Mouse (Mus musculus): Measurements from ENCODE around the gene Rasal1. TPM values are rescaled to one million over a fixed set of nuclear protein-coding genes. Genes with fewer than 3 reads are reported as not detected.

The Rasal1 gene
- polyA plus RNA-seq, 1 experiment from 2014 or later: not detected

DNA sequence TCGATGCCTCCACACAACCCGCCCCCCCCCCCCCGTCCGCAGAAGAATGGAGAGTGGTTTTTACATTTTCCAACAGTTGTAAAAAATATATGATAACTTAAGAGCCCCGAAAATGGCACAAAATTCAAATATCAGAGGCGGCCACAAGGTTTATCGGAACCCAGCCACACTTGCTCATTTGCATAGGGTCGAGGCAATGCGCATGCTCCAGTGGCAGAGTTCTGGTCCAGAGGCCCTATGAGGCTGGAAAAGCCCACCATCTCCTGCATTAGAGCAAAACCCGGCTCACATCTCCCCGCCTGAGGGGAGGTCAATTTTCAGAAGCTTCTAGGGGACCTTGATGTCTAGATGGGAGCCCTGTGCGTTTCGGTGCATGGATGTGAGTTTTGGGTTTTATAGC, 58.4 kb downstream of the Rasal1 start:
- WGBS: 34% methylated on average over 13 of the region's 13 CpGs
- Histone ChIP-seq H3K4me1 (replicated peaks; ENCODE audit: control insufficient read depth, insufficient read depth, low read length) (peaks cover 11% of the 10 kb centered on the region), H3K27me3 (ENCODE audit: control insufficient read depth, insufficient read depth, low read length) (peaks cover 29% of the 10 kb centered on the region), H3K9ac (ENCODE audit: low read depth, low read length) (0 out of 2 replicates have a peak overlapping the region, but pooled peaks have one; percentile 32), H3K36me3 (ENCODE audit: control insufficient read depth, insufficient read depth, low read length) (no peaks in the 10 kb centered on the region), H3K27ac (ENCODE audit: low read depth, low read length) (no peak overlapping the region), H3K9me3 (ENCODE audit: control insufficient read depth, low read length) (no peaks in the 10 kb centered on the region), H3K4me3 (ENCODE audit: low read depth, low read length) (peak overlapping the region; percentile 20), H3K4me2 (replicated peaks; ENCODE audit: low read depth, low read length) (peak overlapping the region; percentile 49)
- DNase-seq (ENCODE audit: low spot score) (no peak), ATAC-seq (ENCODE audit: low FRiP score) (no peak)

DNA sequence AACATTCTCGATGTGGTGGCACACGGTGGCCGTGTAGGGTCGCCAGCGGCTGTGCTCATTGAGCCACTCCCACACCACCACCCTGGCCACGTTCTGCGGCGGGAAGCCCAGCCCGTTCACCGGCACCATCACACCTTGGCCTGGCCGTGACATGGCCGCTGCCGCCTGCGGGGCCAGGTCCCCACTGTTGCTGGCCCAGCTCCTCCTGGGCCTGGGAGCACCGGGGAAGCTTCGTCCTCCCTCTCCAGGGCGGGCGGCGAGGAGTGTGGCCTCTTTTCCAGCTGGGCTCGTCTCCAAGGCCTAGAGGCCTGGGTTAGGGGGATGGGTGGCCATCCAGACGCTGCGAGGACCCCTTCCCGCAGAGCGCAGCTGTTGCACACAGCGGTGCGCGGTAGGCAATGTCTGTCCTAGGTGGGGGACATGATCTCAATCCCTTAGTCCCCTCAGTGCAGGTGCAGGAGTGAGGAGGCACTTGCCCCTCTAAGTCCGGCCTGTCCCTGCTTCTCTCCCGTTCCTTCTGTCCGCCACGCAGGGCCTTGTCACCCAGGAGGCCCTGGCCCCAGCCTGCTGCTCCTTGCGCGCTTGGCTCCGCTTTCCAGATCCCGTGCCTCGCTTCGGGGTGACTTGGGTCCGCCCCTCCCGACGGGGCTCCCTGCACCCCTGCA, 61.7 kb downstream of the Rasal1 start:
- H3K4me2 ChIP-seq (replicated peaks; ENCODE audit: low read depth, low read length): peak overlapping the region; percentile 92
- H3K36me3 ChIP-seq (ENCODE audit: control insufficient read depth, insufficient read depth, low read length): no peaks in the 10 kb centered on the region
- H3K27ac ChIP-seq (ENCODE audit: low read depth, low read length): peak overlapping the region; percentile 42; the same call in 1 of the 2 replicates
- H3K4me3 ChIP-seq (ENCODE audit: low read depth, low read length): peak overlapping the region; percentile 54
- peaks cover 42% of the 10 kb centered on the region for H3K27me3 ChIP-seq (ENCODE audit: control insufficient read depth, insufficient read depth, low read length)
- ATAC-seq (ENCODE audit: low FRiP score) (peak; percentile 16; the same call in 1 of the 2 replicates), DNase-seq (ENCODE audit: low spot score) (peak; percentile 65)
- H3K9me3 ChIP-seq (ENCODE audit: control insufficient read depth, low read length): no peaks in the 10 kb centered on the region
- H3K4me1 ChIP-seq (replicated peaks; ENCODE audit: control insufficient read depth, insufficient read depth, low read length): peaks cover 11% of the 10 kb centered on the region
- H3K9ac ChIP-seq (ENCODE audit: low read depth, low read length): peak overlapping the region; percentile 65
- 4% methylated on average over 37 of the region's 40 CpGs for WGBS

- H3K4me1 ChIP-seq (replicated peaks; ENCODE audit: control insufficient read depth, insufficient read depth, low read length): peaks cover 11% of the 10 kb centered on the region
Observed at GRCm38 (mm10) chr5:120710826-120711248, 62.2 kb downstream of the Rasal1 start.

GRCm38 (mm10) chr5:120711416-120711815, 62.8 kb downstream of the Rasal1 start:
- 2% methylated on average over 22 of the region's 43 CpGs for WGBS
- DNase-seq (ENCODE audit: low spot score) (no peak), ATAC-seq (ENCODE audit: low FRiP score) (no peak)
- Histone ChIP-seq H3K4me3 (ENCODE audit: low read depth, low read length) (peak overlapping the region; percentile 54), H3K27ac (ENCODE audit: low read depth, low read length) (peak overlapping the region; percentile 42; the same call in 1 of the 2 replicates), H3K36me3 (ENCODE audit: control insufficient read depth, insufficient read depth, low read length) (no peaks in the 10 kb centered on the region), H3K9ac (ENCODE audit: low read depth, low read length) (peak overlapping the region; percentile 65), H3K4me1 (replicated peaks; ENCODE audit: control insufficient read depth, insufficient read depth, low read length) (peaks cover 11% of the 10 kb centered on the region), H3K4me2 (replicated peaks; ENCODE audit: low read depth, low read length) (peak overlapping the region; percentile 92), H3K9me3 (ENCODE audit: control insufficient read depth, low read length) (no peaks in the 10 kb centered on the region), H3K27me3 (ENCODE audit: control insufficient read depth, insufficient read depth, low read length) (peaks cover 42% of the 10 kb centered on the region)

More at GRCm38 (mm10) chr5:120710826-120711248, 62.2 kb downstream of the Rasal1 start:
- under 1% methylated on average over 24 of the region's 34 CpGs for WGBS
- DNase-seq (ENCODE audit: low spot score) (peak; percentile 44), ATAC-seq (ENCODE audit: low FRiP score) (peak; percentile 25; the same call in 1 of the 2 replicates)
- Histone ChIP-seq H3K4me2 (replicated peaks; ENCODE audit: low read depth, low read length) (peak overlapping the region; percentile 92), H3K9ac (ENCODE audit: low read depth, low read length) (peak overlapping the region; percentile 65), H3K4me3 (ENCODE audit: low read depth, low read length) (peak overlapping the region; percentile 54), H3K27ac (ENCODE audit: low read depth, low read length) (peak overlapping the region; percentile 42), H3K36me3 (ENCODE audit: control insufficient read depth, insufficient read depth, low read length) (no peaks in the 10 kb centered on the region), H3K9me3 (ENCODE audit: control insufficient read depth, low read length) (no peaks in the 10 kb centered on the region), H3K27me3 (ENCODE audit: control insufficient read depth, insufficient read depth, low read length) (peaks cover 42% of the 10 kb centered on the region)

DNA sequence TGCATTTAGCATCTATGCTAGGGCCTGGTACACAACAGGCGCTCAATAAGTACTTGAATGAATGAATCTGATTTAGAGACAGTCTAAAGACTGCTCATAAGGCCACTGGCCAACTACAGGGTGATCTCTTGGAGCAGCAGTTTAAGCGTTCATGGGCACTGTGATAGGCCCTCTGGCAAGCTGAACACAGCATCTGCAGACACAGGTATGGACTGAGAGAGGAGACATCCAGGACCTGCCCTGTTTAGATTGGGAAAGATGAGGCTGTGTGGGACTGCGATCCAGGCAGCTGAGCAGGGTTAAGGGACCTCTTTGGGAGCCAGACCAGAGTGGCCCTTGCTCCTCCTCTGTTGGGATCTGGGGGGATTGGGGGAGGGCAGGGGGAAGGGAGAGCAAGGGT, 63.2 kb downstream of the Rasal1 start, which contains the start of gene Dtx1:
TSS of gene Dtx1 (minus strand) at position 101 of the 400 bp plus-strand sequence.
- peak within 1 kb of the TSS; percentile 42 for H3K27ac ChIP-seq (ENCODE audit: low read depth, low read length)
- DNase-seq (ENCODE audit: low spot score): no peak
- H3K27me3 ChIP-seq (ENCODE audit: control insufficient read depth, insufficient read depth, low read length): peaks cover 42% of the 10 kb centered on the region
- H3K4me3 ChIP-seq (ENCODE audit: low read depth, low read length): peak within 1 kb of the TSS; percentile 54
- WGBS: 35% methylated on average over 3 of the region's 3 CpGs
- H3K9me3 ChIP-seq (ENCODE audit: control insufficient read depth, low read length): no peaks in the 10 kb centered on the region
- H3K4me2 ChIP-seq (replicated peaks; ENCODE audit: low read depth, low read length): peak within 1 kb of the TSS; percentile 92
- no peak for ATAC-seq (ENCODE audit: low FRiP score)
- H3K9ac ChIP-seq (ENCODE audit: low read depth, low read length): peak within 1 kb of the TSS; percentile 65
- peaks cover 11% of the 10 kb centered on the region for H3K4me1 ChIP-seq (replicated peaks; ENCODE audit: control insufficient read depth, insufficient read depth, low read length)
- no peaks in the 10 kb centered on the region for H3K36me3 ChIP-seq (ENCODE audit: control insufficient read depth, insufficient read depth, low read length)

DNA sequence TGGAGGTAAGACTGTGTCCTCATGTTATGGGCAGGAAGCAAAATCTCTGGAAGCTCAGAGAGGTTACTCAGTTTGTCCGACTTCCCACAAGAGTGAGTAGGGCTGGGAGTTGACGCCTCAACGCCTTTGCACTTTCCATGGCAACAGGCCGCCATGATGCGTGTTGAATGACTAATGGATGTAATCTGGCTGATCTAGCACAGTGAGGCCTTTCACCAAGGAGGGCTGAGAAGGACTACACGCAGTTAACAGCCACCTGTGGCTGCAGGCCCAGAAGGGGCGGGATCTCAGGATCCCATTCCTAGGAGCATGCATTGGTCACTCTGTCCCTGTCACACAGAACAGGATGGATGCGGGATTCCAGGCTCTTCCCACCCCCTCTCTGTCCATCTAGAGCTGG, 64.1 kb downstream of the Rasal1 start:
- no peak overlapping the region for H3K9ac ChIP-seq (ENCODE audit: low read depth, low read length)
- no peaks in the 10 kb centered on the region for H3K36me3 ChIP-seq (ENCODE audit: control insufficient read depth, insufficient read depth, low read length)
- no peak overlapping the region for H3K27ac ChIP-seq (ENCODE audit: low read depth, low read length)
- peaks cover 11% of the 10 kb centered on the region for H3K4me1 ChIP-seq (replicated peaks; ENCODE audit: control insufficient read depth, insufficient read depth, low read length)
- 65% methylated on average over 8 of the region's 8 CpGs for WGBS
- no peak overlapping the region for H3K4me3 ChIP-seq (ENCODE audit: low read depth, low read length)
- H3K27me3 ChIP-seq (ENCODE audit: control insufficient read depth, insufficient read depth, low read length): peaks cover 42% of the 10 kb centered on the region
- ATAC-seq (ENCODE audit: low FRiP score): no peak
- no peak for DNase-seq (ENCODE audit: low spot score)
- H3K4me2 ChIP-seq (replicated peaks; ENCODE audit: low read depth, low read length): no peak overlapping the region
- no peaks in the 10 kb centered on the region for H3K9me3 ChIP-seq (ENCODE audit: control insufficient read depth, low read length)

- no peak overlapping the region for H3K9ac ChIP-seq (ENCODE audit: low read depth, low read length)
- H3K4me3 ChIP-seq (ENCODE audit: low read depth, low read length): no peak overlapping the region
- 4% methylated on average over 16 of the region's 16 CpGs for WGBS
- H3K4me2 ChIP-seq (replicated peaks; ENCODE audit: low read depth, low read length): no peak overlapping the region
- ATAC-seq (ENCODE audit: low FRiP score) (no peak), DNase-seq (ENCODE audit: low spot score) (peak; percentile 90)
- H3K36me3 ChIP-seq (ENCODE audit: control insufficient read depth, insufficient read depth, low read length): no peaks in the 10 kb centered on the region
- no peak overlapping the region for H3K27ac ChIP-seq (ENCODE audit: low read depth, low read length)
- H3K9me3 ChIP-seq (ENCODE audit: control insufficient read depth, low read length): no peaks in the 10 kb centered on the region
- H3K4me1 ChIP-seq (replicated peaks; ENCODE audit: control insufficient read depth, insufficient read depth, low read length): peaks cover 11% of the 10 kb centered on the region
- peaks cover 36% of the 10 kb centered on the region for H3K27me3 ChIP-seq (ENCODE audit: control insufficient read depth, insufficient read depth, low read length)
Observed at GRCm38 (mm10) chr5:120714314-120714713, 65.7 kb downstream of the Rasal1 start.

DNA sequence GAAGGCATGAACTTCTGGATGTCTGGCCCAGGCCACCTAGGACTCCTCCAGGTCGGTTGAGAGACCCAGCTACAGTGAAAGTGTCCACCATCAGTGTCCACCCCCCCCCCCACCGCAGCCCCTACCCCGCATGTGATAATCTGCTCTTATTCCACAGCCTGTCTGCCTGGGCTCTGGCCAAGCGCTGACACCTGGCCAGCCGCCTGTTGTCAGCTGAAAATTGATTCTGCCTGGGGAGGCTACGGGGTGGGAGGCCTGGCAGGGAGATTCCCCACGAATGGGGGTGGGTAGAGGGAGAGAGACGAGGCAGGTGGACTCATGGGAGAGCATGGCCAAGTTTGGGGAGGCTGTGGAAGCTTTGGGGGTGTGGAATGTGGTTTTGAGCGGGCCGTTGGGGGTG, 68.5 kb downstream of the Rasal1 start:
- Histone ChIP-seq H3K9me3 (ENCODE audit: control insufficient read depth, low read length) (no peaks in the 10 kb centered on the region), H3K27ac (ENCODE audit: low read depth, low read length) (no peak overlapping the region), H3K36me3 (ENCODE audit: control insufficient read depth, insufficient read depth, low read length) (no peaks in the 10 kb centered on the region), H3K4me3 (ENCODE audit: low read depth, low read length) (no peak overlapping the region), H3K4me1 (replicated peaks; ENCODE audit: control insufficient read depth, insufficient read depth, low read length) (no peaks in the 10 kb centered on the region), H3K27me3 (ENCODE audit: control insufficient read depth, insufficient read depth, low read length) (peaks cover 12% of the 10 kb centered on the region), H3K4me2 (replicated peaks; ENCODE audit: low read depth, low read length) (no peak overlapping the region), H3K9ac (ENCODE audit: low read depth, low read length) (no peak overlapping the region)
- 75% methylated on average over 10 of the region's 10 CpGs for WGBS
- DNase-seq (ENCODE audit: low spot score): no peak
- no peak for ATAC-seq (ENCODE audit: low FRiP score)
